Mouse (Mus musculus) heart, embryonic 16.5 days (tissue): ENCODE results near the gene Cdkal1. TPM values are rescaled to one million over a fixed set of nuclear protein-coding genes. Genes with fewer than 3 reads are reported as not detected.

ENCODE experiments used
- ATAC-seq: fragments of 200-750 bp; cut with Nextera tagmentation; replicated peaks from 2 replicates; pipeline ENCODE4 v1.8.0; 2017; ENCODE audit warnings: moderate number of reproducible peaks; ENCODE audit not compliant: insufficient read depth, low FRiP score; ENCODE audit errors: extremely low read depth
- H3K27ac ChIP-seq: fragments of 300-500 bp; sonication (generic); 2 replicates; pipeline ENCODE4 v1.5.1; 2014; ENCODE audit warnings: mild to moderate bottlenecking, low read length, control low read depth, moderate library complexity
- H3K27me3 ChIP-seq: fragments of 300-500 bp; sonication (generic); 2 replicates; pipeline ENCODE4 v1.6.1; 2014; ENCODE audit warnings: low read length, mixed read lengths; ENCODE audit not compliant: control insufficient read depth, insufficient read depth
- H3K36me3 ChIP-seq: fragments of 300-500 bp; sonication (generic); 2 replicates; pipeline ENCODE4 v1.6.1; 2014; ENCODE audit not compliant: control insufficient read depth, insufficient read depth
- H3K4me1 ChIP-seq: fragments of 300-500 bp; sonication (generic); 2 replicates; pipeline ENCODE4 v1.6.1; 2014; ENCODE audit warnings: low read length, mixed read lengths; ENCODE audit not compliant: control insufficient read depth, insufficient read depth
- H3K4me2 ChIP-seq: fragments of 300-500 bp; sonication (generic); 2 replicates; pipeline ENCODE4 v1.6.1; 2014; ENCODE audit warnings: low read depth, mild to moderate bottlenecking, control low read depth, low read length
- H3K4me3 ChIP-seq: fragments of 300-500 bp; sonication (generic); 2 replicates; pipeline ENCODE4 v1.5.1; 2014; ENCODE audit warnings: mild to moderate bottlenecking, control low read depth, low read length
- H3K9ac ChIP-seq: fragments of 300-500 bp; sonication (generic); 2 replicates; pipeline ENCODE4 v1.6.1; 2014; ENCODE audit warnings: low read length, control low read depth
- H3K9me3 ChIP-seq: fragments of 300-500 bp; sonication (generic); replicated peaks from 2 replicates; pipeline ENCODE4 v1.6.1; 2016; ENCODE audit warnings: low read length; ENCODE audit not compliant: control insufficient read depth
- WGBS: fragments of 180-500 bp; shearing (Covaris S2); extraction: QIAGEN DNeasy Blood & Tissue Kit; methylation state at CpG from one replicate; pipeline ENCODE4 v1.1.7; 2014; 5-methylcytosine and 5-hydroxymethylcytosine counted together
- polyA plus RNA-seq: library from polyadenylated mRNA; unstranded; fragments of >200 nt; fragmentation: Nextera tagmentation; extraction: Ambion mirVana; gene quantifications from 2 replicates; pipeline ENCODE4 v1.2.1, GENCODE M21; 2015

Cdkal1 gene
- polyA plus RNA-seq, 1 experiment from 2014 or later: 27.2 TPM

GRCm38 (mm10) chr13:29723150-29723549 lies 132.3 kb downstream of the Cdkal1 start:
- Histone ChIP-seq H3K27ac (no peak overlapping the region), H3K9me3 (no peaks in the 10 kb centered on the region), H3K4me3 (no peak overlapping the region), H3K36me3 (no peaks in the 10 kb centered on the region), H3K4me2 (no peak overlapping the region), H3K4me1 (no peaks in the 10 kb centered on the region), H3K27me3 (no peaks in the 10 kb centered on the region), H3K9ac (no peak overlapping the region)
- WGBS: 87% methylated on average over 1 of the region's 1 CpGs
- no peak for ATAC-seq

- Histone ChIP-seq H3K4me1 (no peaks in the 10 kb centered on the region; the same call in 1 of the 2 replicates), H3K9ac (no peak overlapping the region), H3K36me3 (no peaks in the 10 kb centered on the region), H3K9me3 (no peaks in the 10 kb centered on the region), H3K27me3 (no peaks in the 10 kb centered on the region), H3K4me2 (no peak overlapping the region), H3K4me3 (no peak overlapping the region), H3K27ac (no peak overlapping the region)
- 89% methylated on average over 5 of the region's 5 CpGs for WGBS
- no peak for ATAC-seq
Measured at GRCm38 (mm10) chr13:29721206-29721605, 134.3 kb downstream of the Cdkal1 start.

GRCm38 (mm10) chr13:29716550-29716949 lies 138.9 kb downstream of the Cdkal1 start:
- H3K27me3 ChIP-seq: no peaks in the 10 kb centered on the region
- H3K4me2 ChIP-seq: no peak overlapping the region
- 69% methylated on average over 4 of the region's 4 CpGs for WGBS
- H3K36me3 ChIP-seq: no peaks in the 10 kb centered on the region
- no peak overlapping the region for H3K4me3 ChIP-seq
- ATAC-seq: no peak; the same call in 1 of the 2 replicates
- H3K4me1 ChIP-seq: peaks cover 2% of the 10 kb centered on the region
- peak overlapping the region; percentile 52 for H3K27ac ChIP-seq
- no peak overlapping the region for H3K9ac ChIP-seq
- H3K9me3 ChIP-seq: no peaks in the 10 kb centered on the region

- Histone ChIP-seq H3K36me3 (no peaks in the 10 kb centered on the region), H3K9ac (no peak overlapping the region), H3K9me3 (no peaks in the 10 kb centered on the region), H3K4me1 (peaks cover 2% of the 10 kb centered on the region), H3K4me3 (no peak overlapping the region), H3K27ac (no peak overlapping the region; the same call in 1 of the 2 replicates), H3K4me2 (no peak overlapping the region), H3K27me3 (no peaks in the 10 kb centered on the region)
- 57% methylated on average over 3 of the region's 3 CpGs for WGBS
- no peak for ATAC-seq
Measured at GRCm38 (mm10) chr13:29715241-29715841, 140.1 kb downstream of the Cdkal1 start.

- Histone ChIP-seq H3K4me1 (no peaks in the 10 kb centered on the region), H3K4me2 (no peak overlapping the region), H3K27me3 (no peaks in the 10 kb centered on the region), H3K9ac (no peak overlapping the region), H3K27ac (no peak overlapping the region), H3K9me3 (no peaks in the 10 kb centered on the region), H3K4me3 (no peak overlapping the region), H3K36me3 (no peaks in the 10 kb centered on the region)
- no peak for ATAC-seq
- 60% methylated on average over 3 of the region's 3 CpGs for WGBS
Measured at GRCm38 (mm10) chr13:29707620-29708019, 147.9 kb downstream of the Cdkal1 start.

- peaks cover 18% of the 10 kb centered on the region for H3K4me1 ChIP-seq
- H3K4me2 ChIP-seq: no peak overlapping the region
- no peak for ATAC-seq
- no peaks in the 10 kb centered on the region for H3K9me3 ChIP-seq
- peak overlapping the region; percentile 51 for H3K27ac ChIP-seq
- WGBS: 29% methylated on average over 1 of the region's 1 CpGs
- no peaks in the 10 kb centered on the region for H3K27me3 ChIP-seq
- no peaks in the 10 kb centered on the region; the same call in 1 of the 2 replicates for H3K36me3 ChIP-seq
- no peak overlapping the region for H3K9ac ChIP-seq
- no peak overlapping the region for H3K4me3 ChIP-seq
Measured at GRCm38 (mm10) chr13:29701400-29701799, 154.1 kb downstream of the Cdkal1 start.

GRCm38 (mm10) chr13:29699896-29700295 lies 155.6 kb downstream of the Cdkal1 start:
- 90% methylated on average over 5 of the region's 5 CpGs for WGBS

GRCm38 (mm10) chr13:29698307-29698985 lies 157.0 kb downstream of the Cdkal1 start:
- WGBS: 56% methylated on average over 5 of the region's 5 CpGs
- H3K4me1 ChIP-seq: peaks cover 26% of the 10 kb centered on the region
- ATAC-seq: no peak

More at GRCm38 (mm10) chr13:29699896-29700295, 155.6 kb downstream of the Cdkal1 start:
- Histone ChIP-seq H3K4me3 (no peak overlapping the region), H3K36me3 (no peaks in the 10 kb centered on the region; the same call in 1 of the 2 replicates), H3K27me3 (no peaks in the 10 kb centered on the region), H3K4me2 (no peak overlapping the region), H3K4me1 (peaks cover 18% of the 10 kb centered on the region), H3K27ac (no peak overlapping the region), H3K9me3 (no peaks in the 10 kb centered on the region), H3K9ac (no peak overlapping the region)
- ATAC-seq: no peak

GRCm38 (mm10) chr13:29697230-29697629 lies 158.2 kb downstream of the Cdkal1 start:
- peaks cover 26% of the 10 kb centered on the region for H3K4me1 ChIP-seq
- WGBS: 58% methylated on average over 3 of the region's 3 CpGs
- H3K27ac ChIP-seq: no peak overlapping the region
- H3K9ac ChIP-seq: no peak overlapping the region
- H3K4me3 ChIP-seq: no peak overlapping the region
- H3K9me3 ChIP-seq: no peaks in the 10 kb centered on the region
- H3K36me3 ChIP-seq: no peaks in the 10 kb centered on the region; the same call in 1 of the 2 replicates
- no peak overlapping the region for H3K4me2 ChIP-seq
- ATAC-seq: no peak
- H3K27me3 ChIP-seq: no peaks in the 10 kb centered on the region

More at GRCm38 (mm10) chr13:29698307-29698985, 157.0 kb downstream of the Cdkal1 start:
- H3K4me2 ChIP-seq: no peak overlapping the region
- no peaks in the 10 kb centered on the region; the same call in 1 of the 2 replicates for H3K36me3 ChIP-seq
- H3K27ac ChIP-seq: no peak overlapping the region
- no peak overlapping the region for H3K4me3 ChIP-seq
- no peaks in the 10 kb centered on the region for H3K9me3 ChIP-seq
- H3K9ac ChIP-seq: no peak overlapping the region
- no peaks in the 10 kb centered on the region for H3K27me3 ChIP-seq
